Mouse (Mus musculus): Measurements from ENCODE around the gene Grk3. TPM values are rescaled to one million over a fixed set of nuclear protein-coding genes. Genes with fewer than 3 reads are reported as not detected.

Gene Grk3
- total RNA-seq (2017) = 26.0 and 27.2 TPM in 2 replicates

- peak; percentile 58 for ATAC-seq (replicated peaks; ENCODE audit: low read depth, poor library complexity, severe bottlenecking)
Measured at GRCm38 (mm10) chr5:113015236-113016061, at the start of gene Grk3. TSS of gene Grk3 (minus strand) at chr5:113015791.

GRCm38 (mm10) chr5:113054308-113054707 is 38.7 kb upstream of the Grk3 start:
- peak; percentile 97 for ATAC-seq (replicated peaks; ENCODE audit: low read depth, poor library complexity, severe bottlenecking)

- no peak for ATAC-seq (replicated peaks; ENCODE audit: low read depth, poor library complexity, severe bottlenecking)
Measured at GRCm38 (mm10) chr5:113050581-113051185, 35.1 kb upstream of the Grk3 start.

GRCm38 (mm10) chr5:113049876-113050275 is 34.3 kb upstream of the Grk3 start:
- no peak for ATAC-seq (replicated peaks; ENCODE audit: low read depth, poor library complexity, severe bottlenecking)

- ATAC-seq (replicated peaks; ENCODE audit: low read depth, poor library complexity, severe bottlenecking) = no peak
Measured at GRCm38 (mm10) chr5:113045511-113046273, 30.1 kb upstream of the Grk3 start.

- no peak for ATAC-seq (replicated peaks; ENCODE audit: low read depth, poor library complexity, severe bottlenecking)
Measured at GRCm38 (mm10) chr5:113043531-113043930, 27.9 kb upstream of the Grk3 start.

GRCm38 (mm10) chr5:113041567-113042071 is 26.0 kb upstream of the Grk3 start:
- no peak for ATAC-seq (replicated peaks; ENCODE audit: low read depth, poor library complexity, severe bottlenecking)

- ATAC-seq (replicated peaks; ENCODE audit: low read depth, poor library complexity, severe bottlenecking) = no peak
Measured at GRCm38 (mm10) chr5:113040776-113041175, 25.2 kb upstream of the Grk3 start.

- no peak for ATAC-seq (replicated peaks; ENCODE audit: low read depth, poor library complexity, severe bottlenecking)
Measured at GRCm38 (mm10) chr5:113038601-113039000, 23.0 kb upstream of the Grk3 start.

GRCm38 (mm10) chr5:113035094-113036047 is 19.8 kb upstream of the Grk3 start:
- ATAC-seq (replicated peaks; ENCODE audit: low read depth, poor library complexity, severe bottlenecking) = peak; percentile 90

- no peak for ATAC-seq (replicated peaks; ENCODE audit: low read depth, poor library complexity, severe bottlenecking)
Measured at GRCm38 (mm10) chr5:113031201-113031754, 15.7 kb upstream of the Grk3 start.

- ATAC-seq (replicated peaks; ENCODE audit: low read depth, poor library complexity, severe bottlenecking) = no peak
Measured at GRCm38 (mm10) chr5:113030082-113030481, 14.5 kb upstream of the Grk3 start.

- ATAC-seq (replicated peaks; ENCODE audit: low read depth, poor library complexity, severe bottlenecking) = no peak
Measured at GRCm38 (mm10) chr5:113026706-113027105, 11.1 kb upstream of the Grk3 start.

- ATAC-seq (replicated peaks; ENCODE audit: low read depth, poor library complexity, severe bottlenecking) = peak; percentile 47; the same call in 1 of the 2 replicates
Measured at GRCm38 (mm10) chr5:113024154-113024764, 8.7 kb upstream of the Grk3 start.

- no peak for ATAC-seq (replicated peaks; ENCODE audit: low read depth, poor library complexity, severe bottlenecking)
Measured at GRCm38 (mm10) chr5:113018190-113018589, 2.6 kb upstream of the Grk3 start.

- ATAC-seq (replicated peaks; ENCODE audit: low read depth, poor library complexity, severe bottlenecking) = peak; percentile 57
Measured at GRCm38 (mm10) chr5:113017004-113017403, 1.4 kb upstream of the Grk3 start.

- ATAC-seq (replicated peaks; ENCODE audit: low read depth, poor library complexity, severe bottlenecking) = 0 out of 2 replicates have a peak, but pooled peaks have one; percentile 2
Measured at GRCm38 (mm10) chr5:113014808-113015235, 769 bp downstream of the Grk3 start.

- ATAC-seq (replicated peaks; ENCODE audit: low read depth, poor library complexity, severe bottlenecking) = no peak
Measured at GRCm38 (mm10) chr5:113014111-113014807, 1.3 kb downstream of the Grk3 start.
